Mouse (Mus musculus) layer of hippocampus, postnatal 14 days (tissue): ENCODE results near the gene Srsf1. TPM values are rescaled to one million over a fixed set of nuclear protein-coding genes. Genes with fewer than 3 reads are reported as not detected.
A peak's percentile ranks its signal among the peaks of the same experiment; 100 is the strongest.

Experiments
- DNase-seq, 2 experiments: peaks; one replicate each; pipeline ENCODE4 v3.0.0; 2021 to 2022; ENCODE audit warnings: low spot score in 2 of 2, mixed read lengths in 1 of 2
- long read RNA-seq, 2 experiments: library from polyadenylated mRNA; stranded (forward); transcript quantifications; one replicate each; pipeline ENCODE4 v2.0.0; 2021
- total RNA-seq, 2 experiments: library from RNA; stranded (reverse); gene quantifications; 2 replicates each; pipeline ENCODE4 v1.2.3; 2021

Srsf1 gene
- total RNA-seq, result 100 to 1,000 TPM; 202 to 214 TPM
- long read RNA-seq, experiment 1, full-length matches to known transcripts, result 33 of 72 reads
- long read RNA-seq, experiment 1, partial matches to known transcripts, result 8 of 72 reads
- long read RNA-seq, experiment 1, other reads (novel, unspliced or antisense), result 31 of 72 reads
- long read RNA-seq, experiment 2, full-length matches to known transcripts, result 39 of 89 reads
- long read RNA-seq, experiment 2, partial matches to known transcripts, result 7 of 89 reads
- long read RNA-seq, experiment 2, other reads (novel, unspliced or antisense), result 43 of 89 reads

- DNase-seq, result peak; percentile 98 to 99
Measured at GRCm38 (mm10) chr11:88046944-88047794, at the start of gene Srsf1. TSS of gene Srsf1 (plus strand) at chr11:88047373.

- no peak for DNase-seq
Measured at GRCm38 (mm10) chr11:87999751-88000150, 47.4 kb upstream of the Srsf1 start.

- no peak for DNase-seq
Measured at GRCm38 (mm10) chr11:88002738-88003137, 44.4 kb upstream of the Srsf1 start.

DNA sequence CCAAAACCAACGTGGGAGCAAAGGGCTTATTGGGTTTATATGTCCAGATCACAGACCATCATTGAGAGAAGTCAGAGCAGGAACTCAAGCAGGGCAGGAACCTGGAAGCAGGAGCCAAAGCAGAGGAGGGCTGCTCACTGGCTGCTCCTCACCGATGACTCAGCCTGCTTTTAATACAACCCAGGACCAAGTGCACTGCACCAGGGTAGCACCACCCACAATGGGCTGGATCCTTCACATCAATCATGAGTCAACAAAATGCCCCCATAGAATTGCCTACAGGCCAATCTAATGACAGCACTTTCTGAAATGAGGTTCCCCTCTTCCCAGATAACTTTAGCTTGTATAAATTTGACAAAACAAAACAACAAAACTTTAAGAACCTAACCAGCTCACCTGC is 43.0 kb upstream of the Srsf1 start:
- DNase-seq, result no peak

- DNase-seq, result no peak
Measured at GRCm38 (mm10) chr11:88008641-88009040, 38.5 kb upstream of the Srsf1 start.

GRCm38 (mm10) chr11:88009542-88010190 is 37.5 kb upstream of the Srsf1 start:
- DNase-seq, result peak; percentile 56 to 61

DNA sequence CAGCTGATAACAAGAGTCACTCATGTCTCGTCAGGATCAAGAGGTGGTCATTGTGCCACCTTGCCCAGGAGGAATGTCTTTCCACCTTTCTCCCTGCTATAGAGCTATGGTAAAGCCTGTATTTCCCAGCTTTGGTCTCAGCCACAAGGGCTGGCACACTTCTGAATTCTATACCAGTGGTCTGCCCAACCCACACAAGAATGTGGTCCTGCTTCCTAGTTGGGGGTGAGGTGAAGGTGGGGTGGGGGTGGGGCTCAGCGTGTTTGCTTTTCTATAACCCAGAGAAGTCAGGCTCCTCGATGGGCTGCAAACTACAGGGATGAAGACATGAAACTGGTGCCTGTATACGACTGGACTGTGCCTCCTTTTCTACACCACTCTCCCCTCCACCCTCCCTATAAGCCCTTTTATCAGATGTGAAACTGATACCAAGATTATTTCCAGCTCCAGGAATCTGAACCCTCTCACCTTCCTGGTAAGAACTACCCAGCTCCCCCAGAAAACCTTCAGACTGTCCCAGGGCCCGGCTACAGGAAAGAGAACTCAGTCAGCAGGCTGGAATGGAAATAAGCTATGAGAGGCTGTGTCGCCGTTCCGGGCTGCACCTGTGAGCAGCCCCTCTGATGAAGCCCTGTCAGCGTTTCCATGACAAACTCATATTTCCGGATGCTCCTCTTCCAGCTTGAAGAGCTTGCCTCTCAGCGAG is 35.8 kb upstream of the Srsf1 start:
- DNase-seq, result peak in 1 of 2 experiments; percentile 18

GRCm38 (mm10) chr11:88011914-88012419 is 35.2 kb upstream of the Srsf1 start:
- DNase-seq, result no peak

- DNase-seq, result no peak
Measured at GRCm38 (mm10) chr11:88012621-88013244, 34.4 kb upstream of the Srsf1 start.

DNA sequence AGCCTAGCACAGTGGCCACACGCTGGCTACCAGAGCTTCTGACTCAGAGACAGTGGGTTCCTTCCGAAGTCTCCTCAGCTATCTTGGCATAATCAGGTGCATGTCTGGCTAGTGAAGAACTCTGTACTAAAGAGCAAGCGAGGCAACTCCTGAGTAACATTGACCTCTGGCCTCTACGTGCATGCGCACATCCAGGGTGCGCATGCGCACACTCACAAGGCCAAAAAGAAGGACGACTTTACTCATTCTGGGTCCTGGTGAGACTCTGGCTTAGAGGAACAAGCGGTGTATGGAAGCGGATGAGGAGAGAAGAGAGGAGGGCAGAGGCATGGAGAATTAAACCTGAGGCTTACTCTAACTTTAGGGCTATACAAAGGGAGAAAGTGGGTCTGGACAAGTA is 33.5 kb upstream of the Srsf1 start:
- DNase-seq, result no peak

DNA sequence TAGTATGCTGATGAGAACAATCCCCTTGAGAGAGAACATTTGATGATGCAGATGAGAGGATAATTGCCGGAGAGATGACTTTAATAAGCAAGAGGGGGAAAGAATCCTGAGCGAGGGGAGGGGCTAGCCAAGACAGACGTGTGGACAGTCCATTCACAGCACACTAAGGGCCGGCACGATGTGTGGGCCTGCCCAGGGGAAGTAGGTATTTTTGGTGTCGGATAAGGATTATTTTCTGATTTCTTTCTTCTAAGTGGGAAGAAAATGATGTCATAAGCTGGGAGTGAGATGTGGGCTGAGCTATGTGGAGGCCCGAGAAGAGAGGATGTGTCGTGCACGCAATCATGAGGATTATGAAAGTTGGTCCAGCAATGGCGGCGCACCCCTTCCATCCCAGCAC is 32.0 kb upstream of the Srsf1 start:
- DNase-seq, result peak in 1 of 2 experiments; percentile 43

GRCm38 (mm10) chr11:88015795-88016194 is 31.4 kb upstream of the Srsf1 start:
- DNase-seq, result no peak

- no peak for DNase-seq
Measured at GRCm38 (mm10) chr11:88023933-88024332, 23.2 kb upstream of the Srsf1 start.

- no peak for DNase-seq
Measured at GRCm38 (mm10) chr11:88027391-88028035, 19.7 kb upstream of the Srsf1 start.

DNA sequence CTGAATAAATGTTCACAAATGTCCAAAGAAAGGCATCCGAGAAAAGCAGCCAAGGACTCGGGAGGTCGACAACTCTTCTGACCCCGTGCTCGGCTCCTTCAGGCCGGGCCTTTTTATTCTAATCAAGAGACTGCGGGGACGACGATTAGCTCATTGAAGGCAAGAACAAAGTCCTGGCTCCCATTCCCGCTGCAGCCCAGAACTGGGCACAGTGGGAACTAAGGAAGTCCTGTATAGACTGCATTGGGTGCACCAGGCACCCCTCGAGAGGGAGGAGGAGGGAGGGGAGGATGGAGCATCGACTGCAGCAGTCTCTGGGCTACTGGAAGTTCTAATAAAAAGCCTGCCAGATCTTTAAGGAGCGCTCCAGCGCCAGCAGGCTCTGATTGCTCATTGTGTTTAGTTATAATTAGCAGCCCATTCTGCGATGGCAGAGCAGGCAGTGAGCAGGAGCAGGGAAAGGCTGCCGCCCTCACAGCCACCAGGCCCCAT is 18.9 kb upstream of the Srsf1 start:
- DNase-seq, result peak in 1 of 2 experiments; percentile 35

- DNase-seq, result no peak
Measured at GRCm38 (mm10) chr11:88030219-88030618, 17.0 kb upstream of the Srsf1 start.

GRCm38 (mm10) chr11:88030836-88031235 is 16.3 kb upstream of the Srsf1 start:
- no peak for DNase-seq

DNA sequence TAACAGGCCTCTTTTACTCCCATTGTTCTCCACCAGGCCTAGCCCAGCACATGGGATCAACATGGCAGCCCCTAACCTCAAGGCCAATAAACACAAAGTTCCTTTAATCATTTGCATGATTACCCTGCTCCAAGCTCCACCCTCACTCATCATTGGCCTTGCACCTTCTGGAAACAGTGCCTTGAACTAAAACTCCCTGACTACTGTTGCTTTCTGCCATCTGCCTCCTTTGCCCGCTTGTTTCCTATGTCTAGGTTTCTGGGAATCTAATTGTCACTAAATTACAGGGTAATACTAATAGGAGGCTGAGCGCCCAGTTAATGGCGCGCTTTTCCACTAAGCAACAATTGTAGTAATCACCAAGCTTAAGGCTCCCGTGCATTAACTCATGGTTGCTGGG is 15.4 kb upstream of the Srsf1 start:
- DNase-seq, result no peak

- no peak for DNase-seq
Measured at GRCm38 (mm10) chr11:88035970-88036369, 11.2 kb upstream of the Srsf1 start.

- peak in 1 of 2 experiments; percentile 19 for DNase-seq
Measured at GRCm38 (mm10) chr11:88036761-88037251, 10.4 kb upstream of the Srsf1 start.
